Mouse (Mus musculus) kidney, postnatal 0 days (tissue): ENCODE data around the gene Tmbim1. TPM values are rescaled to one million over a fixed set of nuclear protein-coding genes. Genes with fewer than 3 reads are reported as not detected.

Source experiments
- ATAC-seq: fragments of 200-750 bp; cut with Nextera tagmentation; replicated peaks from 2 replicates; pipeline ENCODE4 v1.8.0; 2017; ENCODE audit warnings: low read depth, moderate number of reproducible peaks, moderate TSS enrichment, moderate library complexity; ENCODE audit not compliant: low FRiP score
- DNase-seq: peaks from one replicate; pipeline ENCODE4 v3.0.0-alpha.2; 2016; ENCODE audit warnings: low spot score
- H3K27ac ChIP-seq: fragments of 300-500 bp; sonication (generic); 2 replicates; pipeline ENCODE4 v1.5.1; 2014; ENCODE audit warnings: mild to moderate bottlenecking
- H3K27me3 ChIP-seq: fragments of 300-500 bp; sonication (generic); 2 replicates; pipeline ENCODE4 v1.6.1; 2014; ENCODE audit warnings: low read length, mixed read lengths; ENCODE audit not compliant: insufficient read depth
- H3K36me3 ChIP-seq: fragments of 300-500 bp; sonication (generic); 2 replicates; pipeline ENCODE4 v1.6.1; 2014; ENCODE audit warnings: low read length, mixed read lengths; ENCODE audit not compliant: insufficient read depth
- H3K4me1 ChIP-seq: fragments of 300-500 bp; sonication (generic); replicated peaks from 2 replicates; pipeline ENCODE4 v1.6.1; 2014; ENCODE audit warnings: antibody characterized with exemption, low read length, mixed read lengths; ENCODE audit not compliant: insufficient read depth
- H3K4me2 ChIP-seq: fragments of 300-500 bp; sonication (generic); 2 replicates; pipeline ENCODE4 v1.6.1; 2014; ENCODE audit warnings: mild to moderate bottlenecking, low read length, moderate library complexity, mixed read lengths
- H3K4me3 ChIP-seq: fragments of 300-500 bp; sonication (generic); replicated peaks from 2 replicates; pipeline ENCODE4 v1.5.1; 2014; ENCODE audit warnings: low read depth, low read length
- H3K9ac ChIP-seq: fragments of 300-500 bp; sonication (generic); 2 replicates; pipeline ENCODE4 v1.6.1; 2014; ENCODE audit warnings: low read depth, low read length
- H3K9me3 ChIP-seq: fragments of 300-500 bp; sonication (generic); replicated peaks from 2 replicates; pipeline ENCODE4 v1.6.1; 2016; ENCODE audit warnings: low read length, inconsistent platforms, mixed read lengths
- CTCF ChIP-seq: IDR thresholded peaks from 2 replicates; pipeline ENCODE4 v1.5.1; 2016; ENCODE audit warnings: antibody characterized with exemption, low read depth, mild to moderate bottlenecking, moderate library complexity
- WGBS: fragments of 180-500 bp; shearing (Covaris S2); extraction: QIAGEN DNeasy Blood & Tissue Kit; methylation state at CpG from one replicate; pipeline ENCODE4 v1.1.7; 2014; 5-methylcytosine and 5-hydroxymethylcytosine counted together
- polyA plus RNA-seq: library from polyadenylated mRNA; unstranded; fragments of >200 nt; fragmentation: Nextera tagmentation; extraction: Ambion mirVana; gene quantifications from 2 replicates; pipeline ENCODE4 v1.2.1, GENCODE M21; 2015

Gene Tmbim1
- polyA plus RNA-seq, 1 experiment from 2014 or later: 27.8 TPM

- DNase-seq (no peak), ATAC-seq (no peak)
- no peak overlapping the region for H3K4me3 ChIP-seq
- no peaks in the 10 kb centered on the region for H3K36me3 ChIP-seq
- H3K9me3 ChIP-seq: no peaks in the 10 kb centered on the region
- H3K27ac ChIP-seq: no peak overlapping the region
- peaks cover 9% of the 10 kb centered on the region; the same call in 1 of the 2 replicates for H3K4me1 ChIP-seq
- H3K27me3 ChIP-seq: no peaks in the 10 kb centered on the region
- H3K4me2 ChIP-seq: no peak overlapping the region
- no peak overlapping the region for H3K9ac ChIP-seq
- TF ChIP-seq CTCF: no peak
- WGBS: 78% methylated on average over 3 of the region's 3 CpGs
Measured at GRCm38 (mm10) chr1:74337241-74337771, 31.9 kb upstream of the Tmbim1 start.

GRCm38 (mm10) chr1:74335436-74336170 is 30.2 kb upstream of the Tmbim1 start:
- Histone ChIP-seq H3K4me3 (no peak overlapping the region), H3K9me3 (no peaks in the 10 kb centered on the region), H3K4me2 (no peak overlapping the region), H3K9ac (no peak overlapping the region), H3K4me1 (peaks cover 15% of the 10 kb centered on the region), H3K36me3 (no peaks in the 10 kb centered on the region), H3K27me3 (no peaks in the 10 kb centered on the region), H3K27ac (no peak overlapping the region)
- 77% methylated on average over 6 of the region's 6 CpGs for WGBS
- no peak for TF ChIP-seq CTCF
- no peak for ATAC-seq
- no peak for DNase-seq

- 49% methylated on average over 4 of the region's 4 CpGs for WGBS
- no peaks in the 10 kb centered on the region for H3K9me3 ChIP-seq
- H3K27ac ChIP-seq: no peak overlapping the region
- no peak overlapping the region for H3K9ac ChIP-seq
- no peaks in the 10 kb centered on the region for H3K27me3 ChIP-seq
- DNase-seq (no peak), ATAC-seq (no peak)
- H3K4me1 ChIP-seq: peaks cover 18% of the 10 kb centered on the region
- no peak for TF ChIP-seq CTCF
- no peak overlapping the region for H3K4me3 ChIP-seq
- H3K36me3 ChIP-seq: no peaks in the 10 kb centered on the region
- 0 out of 2 replicates have a peak overlapping the region, but pooled peaks have one; percentile 4 for H3K4me2 ChIP-seq
Measured at GRCm38 (mm10) chr1:74335033-74335432, 29.6 kb upstream of the Tmbim1 start.

GRCm38 (mm10) chr1:74334607-74335006 is 29.2 kb upstream of the Tmbim1 start:
- Histone ChIP-seq H3K27me3 (no peaks in the 10 kb centered on the region), H3K9ac (no peak overlapping the region), H3K4me2 (no peak overlapping the region), H3K4me1 (peaks cover 18% of the 10 kb centered on the region), H3K36me3 (no peaks in the 10 kb centered on the region), H3K27ac (peak overlapping the region; percentile 6; the same call in 1 of the 2 replicates), H3K9me3 (no peaks in the 10 kb centered on the region), H3K4me3 (no peak overlapping the region)
- TF ChIP-seq CTCF: no peak
- ATAC-seq: no peak
- no peak for DNase-seq
- 72% methylated on average over 3 of the region's 3 CpGs for WGBS

GRCm38 (mm10) chr1:74332930-74333329 is 27.5 kb upstream of the Tmbim1 start:
- peak overlapping the region; percentile 82 for H3K4me2 ChIP-seq
- peak overlapping the region; percentile 47 for H3K4me3 ChIP-seq
- H3K27ac ChIP-seq: peak overlapping the region; percentile 70
- ATAC-seq (no peak), DNase-seq (peak; percentile 15)
- H3K4me1 ChIP-seq: peaks cover 18% of the 10 kb centered on the region
- no peaks in the 10 kb centered on the region for H3K9me3 ChIP-seq
- no peaks in the 10 kb centered on the region for H3K36me3 ChIP-seq
- WGBS: 6% methylated on average over 9 of the region's 9 CpGs
- no peak for TF ChIP-seq CTCF
- H3K9ac ChIP-seq: peak overlapping the region; percentile 56
- no peaks in the 10 kb centered on the region for H3K27me3 ChIP-seq

GRCm38 (mm10) chr1:74332241-74332763 is 26.9 kb upstream of the Tmbim1 start:
- H3K9me3 ChIP-seq: no peaks in the 10 kb centered on the region
- peak overlapping the region; percentile 82 for H3K4me2 ChIP-seq
- H3K4me1 ChIP-seq: peaks cover 18% of the 10 kb centered on the region
- no peaks in the 10 kb centered on the region for H3K27me3 ChIP-seq
- peak overlapping the region; percentile 47 for H3K4me3 ChIP-seq
- peak; percentile 61 for TF ChIP-seq CTCF
- under 1% methylated on average over 36 of the region's 36 CpGs for whole genome bisulfite sequencing
- no peaks in the 10 kb centered on the region for H3K36me3 ChIP-seq
- DNase-seq (peak; percentile 97), ATAC-seq (peak; percentile 96)
- peak overlapping the region; percentile 56 for H3K9ac ChIP-seq
- H3K27ac ChIP-seq: peak overlapping the region; percentile 70
